33 mouse cellular contexts compared by ENCODE assay signal in the genomic region with DNA sequence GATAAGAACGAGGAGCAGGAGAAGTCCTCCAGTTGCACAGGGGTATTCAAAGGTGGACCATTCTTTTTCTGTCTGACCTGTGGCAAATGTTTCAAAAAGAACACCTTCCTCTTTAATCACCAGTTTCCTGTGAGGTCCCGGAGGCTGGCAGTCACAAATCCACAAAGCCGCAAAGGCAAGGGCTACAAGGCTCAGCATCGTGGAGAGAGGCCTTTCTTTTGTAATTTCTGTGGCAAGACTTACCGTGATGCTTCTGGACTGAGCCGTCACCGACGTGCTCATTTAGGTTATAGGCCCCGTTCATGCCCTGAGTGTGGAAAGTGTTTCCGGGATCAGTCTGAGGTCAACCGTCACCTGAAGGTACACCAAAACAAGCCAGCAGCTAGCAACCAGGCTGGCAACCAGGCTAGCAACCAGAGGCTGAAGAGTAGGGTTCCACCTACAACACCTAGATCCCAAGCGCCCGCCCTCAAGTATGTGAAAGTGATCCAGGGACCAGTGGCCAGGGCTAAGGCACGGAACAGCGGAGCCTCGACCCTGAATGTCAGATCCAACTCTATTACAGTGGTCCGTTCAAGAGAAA. TPM values are rescaled to one million over a fixed set of nuclear protein-coding genes. Genes with fewer than 3 reads are reported as not detected.
DNase-seq lines count a peak whose midpoint lies in the region; ATAC-seq and TF ChIP-seq lines count a peak whose summit lies in the region.
"Had no signal": no experiment of that assay in that cellular context is flagged by ENCODE, and none has a peak within 500 bp of the region (broad histone marks: within the 10 kb centered on the region; RNA-seq: fewer than 3 reads in every experiment).

No protein-coding gene starts in this region.

- peaks cover 62% of the 10 kb centered on the region for H3K36me3 ChIP-seq in ES-E14 (ENCODE audit: control insufficient read depth, insufficient read depth, low read length, poor library complexity, severe bottlenecking)
- H3K36me3 ChIP-seq: liver, embryonic 13.5 days had no signal

- peak overlapping the region; percentile 48 for H3K27ac ChIP-seq in ES-E14 (ENCODE audit: insufficient read depth, low read depth, low read length, poor library complexity, severe bottlenecking)
- H3K27ac ChIP-seq in layer of hippocampus, adult 2 months, result no peak overlapping the region
- H3K27ac ChIP-seq: embryonic facial prominence, embryonic 12.5 days; hindbrain, embryonic 15.5 days; limb, embryonic 13.5 days; liver, embryonic 13.5 days; lung, embryonic 15.5 days; macrophage; midbrain, embryonic 12.5 days had no signal

- TF ChIP-seq CTCF in layer of hippocampus, adult 2 months (conservative IDR thresholded peaks at IDR 0.05), result no peak
- TF ChIP-seq CTCF in lung, adult 2 months (IDR thresholded peaks at IDR 0.05; ENCODE audit: insufficient read depth, low read length), result no peak

- no peaks in the 10 kb centered on the region for H3K9me3 ChIP-seq in ES-E14 (ENCODE audit: control insufficient read depth, insufficient read depth, low read depth, low read length)
- H3K9me3 ChIP-seq: embryonic facial prominence, embryonic 12.5 days; hindbrain, embryonic 15.5 days; limb, embryonic 13.5 days; liver, embryonic 13.5 days; lung, embryonic 15.5 days; midbrain, embryonic 12.5 days had no signal

- no peak overlapping the region for H3K9ac ChIP-seq in ES-E14 (ENCODE audit: insufficient read depth, low read depth, low read length, poor library complexity, severe bottlenecking)
- H3K9ac ChIP-seq: embryonic facial prominence, embryonic 12.5 days; forebrain, postnatal 0 days; hindbrain, embryonic 15.5 days; limb, embryonic 13.5 days; liver, embryonic 13.5 days; lung, embryonic 15.5 days; midbrain, embryonic 12.5 days had no signal

- peak; percentile 96 for ATAC-seq in granulocyte monocyte progenitor cell, adult 5-6 weeks (replicated peaks; ENCODE audit: poor library complexity, severe bottlenecking)
- ATAC-seq in megakaryocyte-erythroid progenitor cell, adult 5-6 weeks (replicated peaks; ENCODE audit: low FRiP score, low TSS enrichment, poor library complexity, severe bottlenecking), result 0 out of 2 replicates have a peak, but pooled peaks have one; percentile 26
- ATAC-seq: forebrain, postnatal 0 days; intestine, embryonic 16.5 days had no signal

- in situ Hi-C loops in ES-E14 (cut with MboI; ENCODE audit: low sequenced_read_pairs in 2 of 2, unreplicated experiment in 2 of 2), result no loop called here

- no peak for TF ChIP-seq POLR2A in lung, adult 2 months (IDR thresholded peaks at IDR 0.05; ENCODE audit: borderline replicate concordance, extremely low read depth, low read depth, low read length)

- DNase-seq in CD4-positive, CD25-positive, alpha-beta regulatory T cell, adult 2 months (ENCODE audit: low read depth, low spot score), result peak; percentile 26
- no peak for DNase-seq in ES-E14 (ENCODE audit: low read depth, low spot score)
- DNase-seq in layer of hippocampus, adult 2 months (ENCODE audit: low spot score in 2 of 2), result no peak
- no peak for DNase-seq in lung, adult 2 months
- DNase-seq in adipocyte (ENCODE audit: low spot score), result no peak
- DNase-seq: adrenal gland, postnatal 36 days; cerebellum, adult 11 months; cerebellum, postnatal 14 days; forebrain, postnatal 0 days; gastrocnemius, postnatal 25 days; kidney, postnatal 36 days; liver, embryonic 13.5 days; thymus, adult 18-20 months had no signal

- WGBS in lung, adult 2 months, result 88% methylated on average over 17 of the region's 17 CpGs

- H3K4me1 ChIP-seq in ES-E14 (ENCODE audit: control insufficient read depth in 2 of 2, insufficient read depth in 2 of 2, low read length in 2 of 2, poor library complexity in 1 of 2), result peaks cover 8 to 9% of the 10 kb centered on the region in 2 experiments; a peak in 3 of 4 replicates
- no peaks in the 10 kb centered on the region for H3K4me1 ChIP-seq in lung, adult 2 months (ENCODE audit: control insufficient read depth, insufficient read depth, low read length)
- H3K4me1 ChIP-seq: embryonic facial prominence, embryonic 12.5 days; limb, embryonic 13.5 days; liver, embryonic 13.5 days; midbrain, embryonic 12.5 days had no signal

- no peak overlapping the region; a peak in 1 of 4 replicates for H3K4me3 ChIP-seq in ES-E14 (ENCODE audit: insufficient read depth in 1 of 2, low read depth in 1 of 2, low read length in 2 of 2, poor library complexity in 1 of 2, severe bottlenecking in 1 of 2)
- no peak overlapping the region for H3K4me3 ChIP-seq in layer of hippocampus, adult 2 months
- no peak overlapping the region for H3K4me3 ChIP-seq in lung, adult 2 months (replicated peaks; ENCODE audit: extremely low read depth, low read depth, low read length)
- H3K4me3 ChIP-seq: embryonic facial prominence, embryonic 12.5 days; hindbrain, embryonic 15.5 days; limb, embryonic 13.5 days; liver, embryonic 13.5 days; lung, embryonic 15.5 days; midbrain, embryonic 12.5 days had no signal

TF ChIP-seq in ES-E14, 5 proteins besides CTCF, POLR2A, EP300 and RAD21:
- TF ChIP-seq ZC3H11A (IDR thresholded peaks at IDR 0.05; ENCODE audit: borderline replicate concordance, low read depth, low read length) (no peak), HCFC1 (IDR thresholded peaks at IDR 0.05; ENCODE audit: borderline replicate concordance, insufficient read depth, low read length) (no peak), ZNF384 (IDR thresholded peaks at IDR 0.05; ENCODE audit: low read depth, low read length) (no peak), MAFK (IDR thresholded peaks at IDR 0.05; ENCODE audit: insufficient read depth, low read depth, low read length) (no peak), CHD2 (IDR thresholded peaks at IDR 0.05; ENCODE audit: low read depth, low read length) (no peak)

RNA-seq across cellular contexts. Expression of a gene that starts 8.6 kb away (rescaled TPM):
- total RNA-seq in ES-E14 (2012; rRNA removed), result 360 and 437 TPM in 2 replicates
- total RNA-seq in granulocyte monocyte progenitor cell, adult 5-6 weeks (2014; fragmentation: Nextera tagmentation), result 1.2 TPM in 1 of 2 replicates, not detected in the other
- total RNA-seq in granulocyte monocyte progenitor cell, adult 5-6 weeks (2017), result 0.57 TPM in 1 of 2 replicates, not detected in the other
- total RNA-seq in megakaryocyte-erythroid progenitor cell, adult 5-6 weeks (2014; fragmentation: Nextera tagmentation), result 0.87 TPM in 1 of 2 replicates, not detected in the other
- total RNA-seq in megakaryocyte-erythroid progenitor cell, adult 5-6 weeks (2017), result 0.08 TPM in 1 of 2 replicates, not detected in the other
- total RNA-seq in layer of hippocampus, adult 2 months (2021), result 10 to 100 TPM; 15.0 to 15.8 TPM
- polyA plus RNA-seq in lung, adult 2 months (2012; rRNA removed), result 12.8 and 21.6 TPM in 2 replicates
- total RNA-seq: MEL had no signal
- polyA plus RNA-seq: macrophage had no signal

RNA-seq across cellular contexts. Expression of a gene that starts 13.6 kb away (rescaled TPM):
- 0.62 and 0.85 TPM in 2 replicates for total RNA-seq in ES-E14 (2012; rRNA removed)
- total RNA-seq in granulocyte monocyte progenitor cell, adult 5-6 weeks (2014; fragmentation: Nextera tagmentation), result not detected in 2 replicates
- not detected in 2 replicates for total RNA-seq in granulocyte monocyte progenitor cell, adult 5-6 weeks (2017)
- total RNA-seq in megakaryocyte-erythroid progenitor cell, adult 5-6 weeks (2014; fragmentation: Nextera tagmentation), result not detected in 2 replicates
- not detected in 2 replicates for total RNA-seq in megakaryocyte-erythroid progenitor cell, adult 5-6 weeks (2017)
- total RNA-seq in layer of hippocampus, adult 2 months (2021), result 10 to 100 TPM; 42.6 to 45.6 TPM
- polyA plus RNA-seq in lung, adult 2 months (2012; rRNA removed), result not detected in 2 replicates
- total RNA-seq: adrenal gland, adult 18-20 months; adrenal gland, postnatal 36 days; forebrain, postnatal 0 days; gastrocnemius, postnatal 25 days; heart, adult 8-10 months; heart, postnatal 25 days; MEL had no signal
- polyA plus RNA-seq: heart, embryonic 14.5 days; intestine, embryonic 16.5 days; liver, embryonic 13.5 days; macrophage; small intestine, adult 2 months; stomach, embryonic 16.5 days had no signal

RNA-seq across cellular contexts. Expression of a gene that starts 20.2 kb away (rescaled TPM):
- 49.4 and 55.4 TPM in 2 replicates for total RNA-seq in ES-E14 (2012; rRNA removed)
- total RNA-seq in granulocyte monocyte progenitor cell, adult 5-6 weeks (2014; fragmentation: Nextera tagmentation), result not detected in 2 replicates
- total RNA-seq in granulocyte monocyte progenitor cell, adult 5-6 weeks (2017), result not detected in 2 replicates
- not detected in 2 replicates for total RNA-seq in megakaryocyte-erythroid progenitor cell, adult 5-6 weeks (2014; fragmentation: Nextera tagmentation)
- not detected in 2 replicates for total RNA-seq in megakaryocyte-erythroid progenitor cell, adult 5-6 weeks (2017)
- total RNA-seq in layer of hippocampus, adult 2 months (2021), result 1 to 10 TPM in 1 of 2 experiments, under 1 TPM in 1; 0.37 to 1.2 TPM
- polyA plus RNA-seq in lung, adult 2 months (2012; rRNA removed), result 0.58 and 1.2 TPM in 2 replicates
- total RNA-seq: adrenal gland, adult 18-20 months; adrenal gland, postnatal 36 days; gastrocnemius, postnatal 25 days; heart, postnatal 25 days; MEL had no signal
- polyA plus RNA-seq: liver, embryonic 13.5 days; macrophage had no signal

RNA-seq across cellular contexts. Expression of a gene that starts 28.5 kb away (rescaled TPM):
- 14.8 and 16.9 TPM in 2 replicates for total RNA-seq in ES-E14 (2012; rRNA removed)
- not detected in 2 replicates for total RNA-seq in granulocyte monocyte progenitor cell, adult 5-6 weeks (2014; fragmentation: Nextera tagmentation)
- not detected in 2 replicates for total RNA-seq in granulocyte monocyte progenitor cell, adult 5-6 weeks (2017)
- not detected in 2 replicates for total RNA-seq in megakaryocyte-erythroid progenitor cell, adult 5-6 weeks (2014; fragmentation: Nextera tagmentation)
- not detected in 2 replicates for total RNA-seq in megakaryocyte-erythroid progenitor cell, adult 5-6 weeks (2017)
- not detected for total RNA-seq in layer of hippocampus, adult 2 months (2021)
- polyA plus RNA-seq in lung, adult 2 months (2012; rRNA removed), result 0.14 and 0.18 TPM in 2 replicates
- total RNA-seq: adrenal gland, adult 18-20 months; adrenal gland, postnatal 36 days; gastrocnemius, postnatal 25 days; MEL had no signal
- polyA plus RNA-seq: C2C12; embryonic facial prominence, embryonic 12.5 days; forebrain, embryonic 11.5 days; heart, embryonic 14.5 days; intestine, embryonic 16.5 days; kidney, embryonic 14.5 days; limb, embryonic 13.5 days; liver, embryonic 13.5 days; lung, embryonic 15.5 days; macrophage; neural tube, embryonic 11.5 days; small intestine, adult 2 months; stomach, embryonic 16.5 days had no signal

RNA-seq across cellular contexts. Expression of a gene that starts 36.2 kb away (rescaled TPM):
- total RNA-seq in ES-E14 (2012; rRNA removed), result 60.9 and 106 TPM in 2 replicates
- 1.3 and 2.0 TPM in 2 replicates for total RNA-seq in granulocyte monocyte progenitor cell, adult 5-6 weeks (2014; fragmentation: Nextera tagmentation)
- total RNA-seq in granulocyte monocyte progenitor cell, adult 5-6 weeks (2017), result 0.57 and 1.7 TPM in 2 replicates
- 9.1 and 11.1 TPM in 2 replicates for total RNA-seq in megakaryocyte-erythroid progenitor cell, adult 5-6 weeks (2014; fragmentation: Nextera tagmentation)
- 0.91 and 0.99 TPM in 2 replicates for total RNA-seq in megakaryocyte-erythroid progenitor cell, adult 5-6 weeks (2017)
- 100 to 1,000 TPM; 682 to 738 TPM for total RNA-seq in layer of hippocampus, adult 2 months (2021)
- polyA plus RNA-seq in lung, adult 2 months (2012; rRNA removed), result 38.0 and 46.1 TPM in 2 replicates

Comparison
In these comparisons a context has a peak if more than half of its experiments do, and no peak if none do; other contexts are left out.
1. RNA of a gene that starts 8.6 kb away (total RNA-seq): 360 to 437 TPM in ES-E14; 15.0 to 15.8 TPM in layer of hippocampus, adult 2 months, 0.57 to 1.2 TPM in granulocyte monocyte progenitor cell, adult 5-6 weeks and 0.08 to 0.87 TPM in megakaryocyte-erythroid progenitor cell, adult 5-6 weeks; every median in the first group is over 10 times any median in the second.
2. RNA of a gene that starts 13.6 kb away (total RNA-seq): 42.6 to 45.6 TPM in layer of hippocampus, adult 2 months; 0.62 to 0.85 TPM in ES-E14, not detected in granulocyte monocyte progenitor cell, adult 5-6 weeks and not detected in megakaryocyte-erythroid progenitor cell, adult 5-6 weeks; every median in the first group is over 10 times any median in the second.
3. RNA of a gene that starts 20.2 kb away (total RNA-seq): 49.4 to 55.4 TPM in ES-E14; 0.37 to 1.2 TPM in layer of hippocampus, adult 2 months, not detected in granulocyte monocyte progenitor cell, adult 5-6 weeks and not detected in megakaryocyte-erythroid progenitor cell, adult 5-6 weeks; every median in the first group is over 10 times any median in the second.